Mouse (Mus musculus) heart, adult 2 months (tissue): Measurements from ENCODE around the gene Otop1.

ENCODE experiments used
- CTCF ChIP-seq: fragments of 200-600 bp; IDR thresholded peaks from 2 replicates; pipeline ENCODE4 v1.8.1; 2022; ENCODE audit warnings: antibody characterized with exemption, mild to moderate bottlenecking, moderate library complexity
- POLR2A ChIP-seq: fragments of 200-500 bp; IDR thresholded peaks from 2 replicates; pipeline ENCODE4 v1.6.1; 2011; ENCODE audit warnings: mild to moderate bottlenecking, low read depth, low read length, control low read depth; ENCODE audit not compliant: insufficient read depth

- TF ChIP-seq CTCF: no peak
- TF ChIP-seq POLR2A: peak; percentile 87
Measured at GRCm38 (mm10) chr5:38260107-38260682, 15.6 kb upstream of the Otop1 start, which contains the start of gene Tmem128.
